Mouse (Mus musculus) right cerebral cortex, postnatal 25 days (tissue): ENCODE results near the gene Ism1.

Experiments used
- DNase-seq: peaks from one replicate; pipeline ENCODE4 v3.0.0; 2022

Ism1 gene

DNA sequence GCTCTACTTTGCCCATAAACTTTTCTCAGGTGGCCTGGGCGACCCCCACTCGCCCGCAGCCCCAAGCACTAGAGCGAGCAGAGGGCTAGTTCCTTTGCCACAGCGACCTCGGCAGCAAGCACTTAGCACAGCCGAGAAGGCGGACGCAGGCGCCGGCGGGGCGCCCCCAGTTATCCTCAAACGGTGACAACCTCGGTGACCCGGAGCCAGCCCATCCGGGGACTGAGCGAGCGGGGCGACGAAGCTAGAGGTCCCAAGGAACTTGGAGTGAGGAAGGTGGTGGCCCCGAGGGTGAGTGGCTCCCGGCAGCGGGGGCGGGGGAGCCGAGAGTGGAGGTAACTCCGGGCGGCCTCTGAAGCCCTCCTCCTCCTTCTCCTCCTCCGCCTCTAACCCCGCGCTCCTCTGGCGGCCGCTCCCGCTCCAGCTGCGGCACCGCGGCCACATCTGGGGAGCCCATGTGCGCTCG, at the start of gene Ism1:
Gene Ism1 (plus strand): TSS at position 370 of the 466 bp plus-strand sequence.
- DNase-seq: peak; percentile 46

- no peak for DNase-seq
Observed at GRCm38 (mm10) chr2:139628731-139629130, 49.2 kb upstream of the Ism1 start.

DNA sequence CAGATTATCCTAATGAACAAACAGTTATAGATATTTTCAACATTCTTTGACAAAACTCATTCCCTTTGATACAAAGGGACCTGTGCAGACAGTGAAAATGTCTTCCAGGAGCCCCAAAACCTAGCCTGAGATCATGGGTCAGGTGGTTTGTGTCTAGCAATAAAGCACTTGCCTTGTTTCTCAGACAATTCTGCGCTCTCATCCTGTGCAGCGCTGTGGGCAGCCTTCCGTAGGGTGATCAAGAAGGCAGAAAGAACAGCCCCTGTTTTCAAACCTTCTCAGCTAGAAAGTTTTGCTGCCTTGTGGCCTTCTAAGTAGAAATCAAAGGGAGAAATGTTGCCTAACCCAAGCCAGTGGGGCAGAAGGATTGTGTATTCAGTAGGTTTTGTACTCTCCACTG, 48.3 kb upstream of the Ism1 start:
- DNase-seq: no peak

DNA sequence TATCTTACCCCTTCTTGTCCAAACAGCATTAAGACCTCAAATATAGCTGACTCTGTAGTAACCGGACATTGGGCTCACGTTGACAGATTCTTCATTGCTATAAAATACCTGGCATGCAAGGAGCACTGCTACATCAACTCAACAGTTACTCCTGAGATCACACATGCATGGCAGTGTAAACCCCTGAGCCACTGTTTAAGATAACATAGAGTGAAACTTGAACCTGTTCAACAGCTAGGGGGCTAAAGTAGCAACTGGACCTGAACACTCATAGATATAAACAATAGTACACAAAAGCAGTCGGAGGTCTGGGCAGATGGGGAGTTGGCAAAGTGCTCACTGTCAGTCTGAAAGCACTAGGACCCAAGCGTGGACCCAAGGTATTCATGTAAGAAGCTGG, 43.5 kb upstream of the Ism1 start:
- no peak for DNase-seq

- no peak for DNase-seq
Observed at GRCm38 (mm10) chr2:139637861-139638260, 40.1 kb upstream of the Ism1 start.

GRCm38 (mm10) chr2:139641757-139642385, 36.1 kb upstream of the Ism1 start:
- no peak for DNase-seq

DNA sequence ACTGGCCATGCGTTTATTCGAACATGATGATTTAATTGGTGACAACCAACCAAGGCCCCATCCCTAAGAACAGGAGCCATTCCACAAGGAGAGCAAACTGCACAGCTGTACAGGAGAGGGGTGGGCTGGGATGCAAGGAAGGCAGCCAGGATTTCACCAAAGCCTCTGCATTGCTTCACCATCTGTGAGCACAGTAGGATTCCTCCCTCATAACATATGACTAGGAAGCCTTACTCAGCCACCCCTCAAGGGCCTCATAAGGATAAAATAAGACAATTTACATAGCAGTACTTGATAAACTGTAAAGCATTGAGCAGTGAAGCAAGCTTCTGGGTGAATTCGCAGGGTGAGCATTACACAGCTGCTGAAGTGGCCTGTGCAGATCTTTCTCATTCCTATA, 28.5 kb upstream of the Ism1 start:
- peak; percentile 36 for DNase-seq

DNA sequence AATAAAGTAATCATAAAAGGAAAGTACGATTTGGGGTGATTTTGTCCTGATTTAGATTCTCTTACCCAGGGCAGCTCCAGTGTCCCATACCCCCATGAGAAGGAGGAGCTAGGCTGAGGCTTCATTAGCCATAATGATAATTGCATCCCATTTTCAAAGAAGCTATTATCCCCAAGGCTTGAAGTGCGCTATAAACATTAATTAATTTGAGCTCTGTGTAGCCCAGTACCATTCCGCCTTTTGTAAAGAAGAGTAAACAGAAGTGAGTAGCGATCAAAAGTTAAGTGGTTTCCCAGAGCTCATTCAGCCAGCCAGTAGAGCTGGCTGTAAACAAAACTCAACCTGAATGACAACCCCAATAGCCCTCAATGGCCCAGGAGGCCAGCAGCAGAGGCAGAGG, 21.2 kb upstream of the Ism1 start:
- no peak for DNase-seq

DNA sequence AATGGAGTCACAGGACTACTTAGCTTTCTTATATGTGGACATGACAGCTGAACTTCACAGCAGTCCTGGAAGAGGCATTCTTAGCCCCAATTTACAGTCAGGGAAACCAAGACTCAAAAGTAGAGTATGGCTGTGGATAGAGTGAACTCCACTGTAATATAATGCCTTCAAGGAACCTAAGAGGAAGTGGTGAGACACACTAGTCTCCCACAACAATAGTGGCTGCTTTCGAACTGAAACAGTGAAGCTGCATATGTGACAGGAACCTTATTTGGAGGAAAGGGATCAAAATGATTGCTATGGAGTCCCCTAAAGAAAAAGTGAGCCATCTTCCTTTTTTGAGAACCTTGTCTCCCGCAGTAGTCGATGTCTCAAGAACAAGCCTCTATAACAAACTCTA, 6.1 kb upstream of the Ism1 start:
- no peak for DNase-seq

GRCm38 (mm10) chr2:139672371-139672770, 5.6 kb upstream of the Ism1 start:
- DNase-seq: no peak

DNA sequence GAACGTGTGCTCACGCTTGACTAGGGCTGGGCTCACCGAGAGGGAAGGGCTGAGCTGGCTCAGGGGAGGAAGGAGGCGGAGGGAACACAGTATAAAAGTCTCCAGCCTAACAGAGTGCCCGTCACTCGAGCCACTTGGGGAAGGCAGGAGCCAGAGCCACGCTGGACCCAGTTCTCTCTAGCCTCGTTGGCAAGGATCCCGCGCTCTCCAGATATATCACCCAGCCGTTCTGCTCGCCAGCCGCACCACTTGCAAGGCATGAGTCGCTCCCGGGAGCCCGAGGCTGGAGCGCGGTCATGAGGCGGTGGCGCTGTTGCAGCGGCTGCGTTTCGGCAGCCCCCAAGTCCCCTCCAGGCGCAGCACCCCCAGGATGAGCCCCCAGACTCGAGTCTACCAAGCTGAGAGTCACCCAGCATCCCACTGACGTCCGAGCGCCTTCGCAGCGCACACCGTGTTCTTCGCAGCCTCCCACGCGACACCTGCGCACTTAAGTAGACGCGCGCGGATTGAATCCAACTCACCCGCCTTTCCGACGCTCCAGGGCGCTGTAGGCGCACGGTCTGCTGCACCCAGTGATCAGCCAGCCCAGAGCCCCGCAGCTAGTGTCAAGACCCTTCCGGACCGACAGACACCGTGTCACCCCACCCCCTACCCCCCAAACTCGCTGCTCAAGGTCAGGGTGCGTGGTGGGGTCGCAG, 764 bp upstream of the Ism1 start:
- peak; percentile 81 for DNase-seq

- peak; percentile 69 for DNase-seq
Observed at GRCm38 (mm10) chr2:139678275-139679140, 530 bp downstream of the Ism1 start.

- no peak for DNase-seq
Observed at GRCm38 (mm10) chr2:139682540-139682939, 4.6 kb downstream of the Ism1 start.

DNA sequence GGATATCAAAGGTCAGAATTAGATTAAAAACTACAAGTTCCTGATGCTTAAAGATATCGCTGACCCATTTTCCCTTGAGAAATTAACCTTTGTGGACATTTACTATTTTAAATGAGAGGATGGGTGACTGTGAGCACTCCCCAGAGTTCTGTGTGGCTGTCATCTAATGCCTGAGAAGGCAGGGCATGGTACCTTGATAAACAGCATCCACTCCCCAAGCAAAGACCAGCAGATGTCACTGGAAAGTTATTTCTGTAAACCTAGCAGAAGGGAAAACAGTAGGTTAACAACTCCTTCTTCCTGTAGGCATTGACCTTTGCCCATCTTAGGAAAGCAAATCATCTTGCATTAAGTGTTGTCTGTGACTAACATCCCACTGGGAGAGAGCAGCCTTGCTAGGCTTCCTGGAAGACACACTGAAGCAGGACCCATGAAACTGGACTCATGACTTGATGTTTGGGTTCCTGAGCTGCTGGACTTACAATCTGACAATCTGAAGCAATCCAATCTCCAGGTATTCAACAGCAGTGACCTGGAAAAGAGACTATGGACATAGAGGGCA, 11.5 kb downstream of the Ism1 start:
- no peak for DNase-seq

- no peak for DNase-seq
Observed at GRCm38 (mm10) chr2:139693521-139693920, 15.5 kb downstream of the Ism1 start.

GRCm38 (mm10) chr2:139694638-139695037, 16.7 kb downstream of the Ism1 start:
- no peak for DNase-seq

- peak; percentile 6 for DNase-seq
Observed at GRCm38 (mm10) chr2:139696578-139696977, 18.6 kb downstream of the Ism1 start.

DNA sequence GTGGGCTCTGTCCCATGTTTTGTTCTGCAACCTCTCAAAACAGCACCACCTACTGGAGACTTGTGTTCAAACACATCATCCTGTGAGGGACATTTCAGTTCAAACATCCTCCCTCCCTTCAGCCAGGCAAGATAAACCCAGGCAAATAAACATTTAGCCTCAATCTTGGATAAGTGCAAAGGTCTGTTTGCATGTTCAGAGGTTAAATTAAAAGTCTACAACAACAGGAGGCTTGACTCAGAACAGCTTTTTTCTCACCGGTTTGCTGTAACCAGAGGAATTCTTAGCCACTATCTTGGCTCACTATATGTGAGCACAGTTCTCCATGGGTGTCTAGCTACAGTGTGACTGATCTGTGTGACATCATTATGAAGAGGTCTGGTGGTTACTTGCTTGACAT, 22.6 kb downstream of the Ism1 start:
- no peak for DNase-seq

DNA sequence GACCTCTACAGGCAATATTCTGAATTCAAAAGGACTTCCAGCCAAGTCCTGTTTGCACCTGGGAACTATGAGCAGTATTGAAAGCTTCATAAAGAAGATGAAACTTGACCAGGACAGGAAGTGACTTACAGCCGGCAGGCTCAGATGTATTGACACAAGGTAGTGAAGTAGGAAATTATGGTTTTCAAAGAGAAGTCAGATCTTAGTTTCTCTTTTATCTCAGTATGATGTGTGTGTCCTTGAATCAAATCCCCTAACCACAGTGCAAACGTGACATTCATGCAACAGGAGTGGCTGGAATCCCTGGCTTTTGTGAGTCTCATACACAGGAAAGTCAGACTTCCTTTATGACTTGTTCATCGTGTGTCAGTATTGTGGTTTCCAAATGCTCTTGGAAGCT, 27.0 kb downstream of the Ism1 start:
- DNase-seq: no peak

GRCm38 (mm10) chr2:139708194-139708899, 30.4 kb downstream of the Ism1 start:
- no peak for DNase-seq

GRCm38 (mm10) chr2:139711640-139712039, 33.7 kb downstream of the Ism1 start:
- DNase-seq: no peak

GRCm38 (mm10) chr2:139712046-139712445, 34.1 kb downstream of the Ism1 start:
- DNase-seq: no peak

GRCm38 (mm10) chr2:139714206-139714605, 36.2 kb downstream of the Ism1 start:
- DNase-seq: no peak
